Mouse (Mus musculus) heart, embryonic 11.5 days (tissue): ENCODE results near the gene Palb2. TPM values are rescaled to one million over a fixed set of nuclear protein-coding genes. Genes with fewer than 3 reads are reported as not detected.
"Not testable (repeated sequence)": the region's sequence is repeated elsewhere in the genome, so short reads cannot be mapped to it uniquely, and the experiment has no call there.

ENCODE experiments used
- ATAC-seq: fragments of 200-750 bp; cut with Nextera tagmentation; replicated peaks from 2 replicates; pipeline ENCODE4 v1.8.0; 2017; ENCODE audit warnings: moderate library complexity; ENCODE audit not compliant: insufficient number of reproducible peaks, low FRiP score, low TSS enrichment
- H3K27ac ChIP-seq: fragments of 300-500 bp; sonication (generic); 2 replicates; pipeline ENCODE4 v1.5.1; 2014; ENCODE audit warnings: mild to moderate bottlenecking, low read depth, low read length
- H3K27me3 ChIP-seq: fragments of 300-500 bp; sonication (generic); 2 replicates; pipeline ENCODE4 v1.6.1; 2014; ENCODE audit warnings: mild to moderate bottlenecking, low read length, mixed read lengths; ENCODE audit not compliant: control insufficient read depth, insufficient read depth
- H3K36me3 ChIP-seq: fragments of 300-500 bp; sonication (generic); 2 replicates; pipeline ENCODE4 v1.6.1; 2014; ENCODE audit warnings: mild to moderate bottlenecking, low read length, moderate library complexity, mixed read lengths; ENCODE audit not compliant: control insufficient read depth, insufficient read depth
- H3K4me1 ChIP-seq: fragments of 300-500 bp; sonication (generic); 2 replicates; pipeline ENCODE4 v1.6.1; 2014; ENCODE audit warnings: low read length; ENCODE audit not compliant: control insufficient read depth, insufficient read depth
- H3K4me2 ChIP-seq: fragments of 300-500 bp; sonication (generic); 2 replicates; pipeline ENCODE4 v1.6.1; 2014; ENCODE audit warnings: mild to moderate bottlenecking, moderate library complexity
- H3K4me3 ChIP-seq: fragments of 300-500 bp; sonication (generic); 2 replicates; pipeline ENCODE4 v1.5.1; 2014; ENCODE audit warnings: low read depth, low read length
- H3K9ac ChIP-seq: fragments of 300-500 bp; sonication (generic); 2 replicates; pipeline ENCODE4 v1.6.1; 2014; ENCODE audit warnings: mild to moderate bottlenecking, low read depth, low read length, moderate library complexity
- H3K9me3 ChIP-seq: fragments of 300-500 bp; sonication (generic); replicated peaks from 2 replicates; pipeline ENCODE4 v1.6.1; 2016; ENCODE audit warnings: low read length; ENCODE audit not compliant: control insufficient read depth
- WGBS: fragments of 180-500 bp; shearing (Covaris S2); extraction: QIAGEN DNeasy Blood & Tissue Kit; methylation state at CpG from one replicate; pipeline ENCODE4 v1.1.7; 2014; ENCODE audit not compliant: insufficient replicate concordance; 5-methylcytosine and 5-hydroxymethylcytosine counted together
- polyA plus RNA-seq: library from polyadenylated mRNA; unstranded; fragments of >200 nt; fragmentation: Nextera tagmentation; extraction: Ambion mirVana; gene quantifications from 2 replicates; pipeline ENCODE4 v1.2.1, GENCODE M21; 2014

Gene Palb2
- polyA plus RNA-seq, 1 experiment from 2014 or later = 13.9 TPM

DNA sequence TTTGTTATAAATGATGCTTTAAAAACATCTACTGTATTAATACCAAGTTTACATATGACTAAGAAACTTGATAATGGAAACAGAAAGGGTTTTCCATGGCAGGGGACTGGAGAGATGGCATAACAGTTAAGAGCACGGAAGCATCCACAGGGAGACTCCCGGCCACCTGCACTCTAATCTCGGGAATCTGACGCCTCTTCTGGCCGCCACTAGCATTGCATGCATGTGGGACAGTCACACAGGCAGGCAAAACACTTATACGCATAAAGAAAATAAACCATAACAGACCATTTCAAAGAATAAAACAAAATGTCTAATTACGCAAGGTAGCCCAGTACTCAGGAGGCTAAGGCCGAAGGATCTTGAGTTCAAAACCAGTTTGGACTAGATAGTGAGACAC is 7.1 kb downstream of the Palb2 start:
- H3K27ac ChIP-seq = no peak overlapping the region
- H3K9ac ChIP-seq = no peak overlapping the region
- H3K4me1 ChIP-seq = no peaks in the 10 kb centered on the region
- H3K4me3 ChIP-seq = no peak overlapping the region
- no peak overlapping the region for H3K4me2 ChIP-seq
- H3K27me3 ChIP-seq = no peaks in the 10 kb centered on the region
- H3K9me3 ChIP-seq = no peaks in the 10 kb centered on the region
- WGBS = 72% methylated on average over 8 of the region's 8 CpGs
- peaks cover 10% of the 10 kb centered on the region; the same call in 1 of the 2 replicates for H3K36me3 ChIP-seq
- ATAC-seq = no peak

DNA sequence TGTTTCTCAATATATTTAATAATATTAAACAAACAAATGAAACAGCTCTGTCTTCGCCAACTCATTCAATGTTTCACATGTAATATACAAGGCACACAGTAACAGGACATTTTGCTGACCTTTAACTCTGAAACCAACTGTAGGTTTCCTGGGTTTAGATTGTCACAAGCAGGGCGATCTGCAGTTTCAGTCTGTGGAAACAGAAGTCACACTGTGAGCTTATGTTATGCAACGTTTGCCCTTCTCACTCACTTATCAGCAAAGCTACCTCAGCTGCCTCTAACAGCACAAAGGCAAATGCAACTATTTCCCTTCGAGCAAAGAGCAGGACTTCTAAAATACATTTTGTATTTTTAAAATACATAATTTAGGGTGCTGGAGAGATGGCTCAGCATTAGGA is 9.3 kb downstream of the Palb2 start:
- H3K4me2 ChIP-seq = no peak overlapping the region
- 80% methylated on average over 4 of the region's 4 CpGs for WGBS
- no peak overlapping the region for H3K27ac ChIP-seq
- no peak overlapping the region for H3K9ac ChIP-seq
- no peaks in the 10 kb centered on the region for H3K9me3 ChIP-seq
- H3K4me1 ChIP-seq = no peaks in the 10 kb centered on the region
- no peaks in the 10 kb centered on the region for H3K27me3 ChIP-seq
- H3K36me3 ChIP-seq = peaks cover 13% of the 10 kb centered on the region; the same call in 1 of the 2 replicates
- no peak overlapping the region for H3K4me3 ChIP-seq
- no peak for ATAC-seq

DNA sequence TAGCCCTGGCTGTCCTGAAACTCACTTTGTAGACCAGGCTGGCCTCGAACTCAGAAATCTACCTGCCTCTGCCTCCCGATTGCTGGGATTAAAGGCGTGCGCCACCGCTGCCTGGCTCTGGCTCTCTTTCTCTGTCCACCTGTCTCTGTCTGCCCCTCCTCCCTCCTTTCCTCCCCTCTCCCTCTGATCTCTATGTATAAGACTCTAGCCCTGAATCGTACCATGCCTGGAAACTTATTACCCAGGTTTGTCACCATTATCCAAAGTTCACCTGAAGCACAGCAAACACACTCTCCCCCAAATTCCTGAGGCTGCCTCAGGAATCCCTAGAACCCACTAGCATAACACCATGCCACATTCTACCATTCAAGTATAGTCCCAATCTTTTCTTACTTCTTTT is 24.6 kb downstream of the Palb2 start:
- Histone ChIP-seq H3K4me1 (no peaks in the 10 kb centered on the region), H3K9ac (no peak overlapping the region), H3K9me3 (no peaks in the 10 kb centered on the region), H3K4me2 (no peak overlapping the region), H3K27me3 (no peaks in the 10 kb centered on the region), H3K27ac (no peak overlapping the region), H3K4me3 (no peak overlapping the region), H3K36me3 (peaks cover 2% of the 10 kb centered on the region; the same call in 1 of the 2 replicates)
- ATAC-seq = no peak
- WGBS = 97% methylated on average over 6 of the region's 6 CpGs

DNA sequence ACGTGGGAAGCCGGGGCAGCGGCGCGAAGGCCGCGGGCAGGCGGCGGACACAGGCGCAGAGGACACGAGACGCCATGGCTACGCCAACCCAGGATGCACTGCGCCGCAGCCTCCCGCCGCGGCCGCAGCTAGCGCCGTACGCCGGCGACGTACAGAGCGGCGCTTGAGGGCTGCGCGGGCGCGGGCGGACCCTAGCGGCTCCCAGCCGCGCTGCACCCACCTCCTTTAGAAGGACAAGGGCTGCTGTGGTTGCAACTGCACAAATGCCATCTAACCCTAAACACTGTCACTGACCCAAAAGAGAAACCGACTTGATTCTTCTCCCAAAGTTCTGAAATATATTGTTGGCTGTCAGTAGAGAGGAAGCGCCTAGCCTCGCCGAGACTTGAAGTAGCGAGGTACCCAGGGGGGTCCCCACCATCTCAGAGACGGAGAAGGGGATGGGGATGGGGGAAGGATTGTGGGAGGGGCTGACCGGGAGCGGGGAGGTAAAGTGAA is 31.0 kb downstream of the Palb2 start, which contains the start of gene Ndufab1:
TSS of gene Ndufab1 (minus strand) at position 140 of the 498 bp plus-strand sequence.
- Histone ChIP-seq H3K4me1 (peaks cover 11% of the 10 kb centered on the region), H3K9ac (peak within 1 kb of the TSS; percentile 89), H3K27me3 (no peaks in the 10 kb centered on the region), H3K4me3 (peak within 1 kb of the TSS; percentile 73), H3K4me2 (peak within 1 kb of the TSS; percentile 93), H3K36me3 (peaks cover 8% of the 10 kb centered on the region), H3K9me3 (no peaks in the 10 kb centered on the region), H3K27ac (peak within 1 kb of the TSS; percentile 62; the same call in 1 of the 2 replicates)
- WGBS = under 1% methylated on average over 36 of the region's 43 CpGs
- peak; percentile 98 for ATAC-seq

DNA sequence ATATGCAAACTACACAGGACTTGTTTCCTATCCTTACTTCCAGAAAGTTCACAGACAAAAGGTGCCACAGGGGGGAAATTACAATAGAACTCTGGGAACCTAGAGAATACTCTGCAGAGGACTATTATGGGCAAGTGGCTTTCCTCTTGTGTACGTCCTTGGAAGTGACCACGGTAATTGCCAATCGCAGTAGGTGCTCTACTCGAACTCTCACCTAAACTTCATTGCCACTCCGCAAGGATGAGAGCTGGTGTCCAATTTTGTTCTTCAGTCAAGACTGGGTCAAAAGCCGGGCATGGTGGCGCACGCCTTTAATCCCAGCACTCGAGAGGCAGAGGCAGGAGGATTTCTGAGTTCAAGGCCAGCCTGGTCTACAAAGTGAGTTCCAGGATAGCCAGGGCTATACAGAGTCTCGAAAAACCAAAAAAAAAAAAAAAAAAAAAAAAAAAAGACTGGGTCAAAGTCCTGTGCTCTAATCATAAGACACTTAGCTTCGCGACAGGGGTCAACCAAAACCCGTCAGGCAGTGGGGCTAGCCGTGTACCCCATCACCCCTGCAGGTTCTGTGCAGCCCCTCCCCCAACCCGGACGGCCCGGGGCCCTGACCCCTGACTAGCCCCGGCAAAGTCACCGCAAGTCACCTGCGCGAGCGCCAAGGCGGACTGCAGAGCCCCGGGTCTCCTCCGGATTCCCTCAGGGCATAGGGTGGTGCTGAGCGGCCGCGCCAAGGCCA is 31.6 kb downstream of the Palb2 start:
- WGBS = 4% methylated on average over 25 of the region's 28 CpGs
- Histone ChIP-seq H3K4me1 (peaks cover 11% of the 10 kb centered on the region), H3K4me2 (peak overlapping the region; percentile 93), H3K4me3 (peak overlapping the region; percentile 73), H3K27ac (peak overlapping the region; percentile 62; the same call in 1 of the 2 replicates), H3K9ac (peak overlapping the region; percentile 89), H3K36me3 (peaks cover 14% of the 10 kb centered on the region)
- H3K9me3 ChIP-seq, H3K27me3 ChIP-seq: not testable (repeated sequence)
- ATAC-seq = peak; percentile 67

DNA sequence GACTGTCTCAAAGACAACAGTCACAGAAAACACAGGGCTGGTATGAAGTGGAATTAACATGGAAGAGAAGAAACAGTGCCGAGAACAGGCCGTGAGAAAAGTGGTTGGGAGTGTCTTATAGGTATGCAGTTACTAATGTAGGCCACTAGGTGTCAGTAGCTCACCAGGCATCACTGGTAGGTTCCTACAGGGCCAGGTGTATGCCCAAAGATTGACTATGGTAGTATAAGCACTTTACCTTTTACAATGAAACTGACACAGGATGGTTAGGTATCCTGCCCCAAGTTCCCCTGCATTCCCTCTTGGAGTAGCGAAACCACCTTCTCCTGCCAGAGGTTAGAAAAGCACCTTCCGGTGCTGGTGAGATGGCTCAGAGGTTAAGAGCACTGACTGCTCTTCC is 33.6 kb downstream of the Palb2 start:
- WGBS = 71% methylated on average over 4 of the region's 4 CpGs
- H3K27me3 ChIP-seq = no peaks in the 10 kb centered on the region

DNA sequence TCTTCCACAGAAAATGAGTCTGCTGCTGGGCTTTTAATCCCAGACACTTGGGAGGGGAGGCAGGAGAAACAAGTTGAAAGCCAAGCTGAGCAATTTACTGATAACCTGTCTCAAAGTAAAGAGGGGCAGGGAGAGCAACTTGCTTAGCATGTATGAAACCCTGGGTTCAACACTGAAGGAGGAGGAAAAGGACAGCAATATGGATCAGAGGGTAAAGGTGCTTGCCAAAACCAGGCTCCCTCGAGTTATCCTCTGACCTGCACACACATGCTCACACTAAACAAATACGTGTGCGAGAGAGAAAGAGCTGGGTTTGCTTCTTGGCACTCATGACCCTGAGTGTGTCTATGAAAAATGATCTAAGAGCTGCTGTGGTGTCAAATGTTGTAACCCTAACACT is 34.8 kb downstream of the Palb2 start:
- 93% methylated on average over 3 of the region's 3 CpGs for WGBS
- H3K9ac ChIP-seq = no peak overlapping the region
- ATAC-seq = no peak
- peaks cover 11% of the 10 kb centered on the region for H3K4me1 ChIP-seq
- H3K27me3 ChIP-seq = no peaks in the 10 kb centered on the region
- no peaks in the 10 kb centered on the region for H3K9me3 ChIP-seq
- no peak overlapping the region for H3K4me2 ChIP-seq
- no peak overlapping the region for H3K4me3 ChIP-seq
- peaks cover 32% of the 10 kb centered on the region for H3K36me3 ChIP-seq
- no peak overlapping the region for H3K27ac ChIP-seq

More for the DNA sequence above, 33.6 kb downstream of the Palb2 start:
- H3K9me3 ChIP-seq = no peaks in the 10 kb centered on the region
- H3K36me3 ChIP-seq = peaks cover 32% of the 10 kb centered on the region
- no peak overlapping the region for H3K4me3 ChIP-seq
- no peak for ATAC-seq
- H3K9ac ChIP-seq = no peak overlapping the region
- no peak overlapping the region for H3K27ac ChIP-seq
- H3K4me1 ChIP-seq = peaks cover 11% of the 10 kb centered on the region
- no peak overlapping the region for H3K4me2 ChIP-seq

DNA sequence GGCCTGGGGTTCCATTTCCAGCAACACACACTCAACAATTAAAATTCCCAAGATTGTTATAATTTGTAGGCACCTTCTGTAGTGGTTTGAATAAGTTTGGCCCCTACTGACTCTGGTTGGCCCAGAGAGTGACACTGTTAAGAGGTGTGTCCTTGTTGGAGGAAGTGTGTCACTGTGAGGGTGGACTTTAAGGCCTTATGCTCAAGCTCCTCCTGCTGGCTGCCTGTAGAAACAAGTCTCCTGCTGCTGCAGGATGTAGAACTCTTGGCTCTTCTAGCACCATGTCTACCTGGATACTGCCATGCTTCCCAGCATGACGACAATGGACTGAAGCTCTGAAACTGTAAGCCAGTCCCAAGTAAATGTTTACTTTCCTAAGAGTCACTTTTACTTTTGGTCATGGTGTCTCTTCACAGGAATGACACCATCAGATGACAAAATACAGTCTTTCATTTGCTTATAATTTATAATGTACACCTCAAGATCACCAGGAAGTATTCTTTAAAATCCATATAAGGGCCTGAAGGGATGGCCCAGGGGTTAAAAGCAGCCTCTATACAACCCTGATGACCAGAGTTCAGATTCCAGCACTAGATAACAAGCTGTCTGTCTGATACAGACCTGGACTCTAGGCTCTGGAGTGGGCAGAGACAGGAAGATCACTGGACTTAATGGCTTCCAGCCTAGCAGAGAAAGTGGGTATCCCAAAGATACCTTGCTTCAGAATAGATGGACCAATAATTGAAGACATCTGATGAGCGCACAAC is 38.0 kb downstream of the Palb2 start:
- WGBS = 93% methylated on average over 2 of the region's 2 CpGs
- no peak for ATAC-seq

More for the DNA sequence above, 38.0 kb downstream of the Palb2 start:
- no peak overlapping the region for H3K9ac ChIP-seq
- no peaks in the 10 kb centered on the region for H3K9me3 ChIP-seq
- no peaks in the 10 kb centered on the region for H3K27me3 ChIP-seq
- 0 out of 2 replicates have a peak, but pooled peaks cover under 1% of the 10 kb centered on the region for H3K4me1 ChIP-seq
- H3K27ac ChIP-seq = no peak overlapping the region
- no peak overlapping the region for H3K4me2 ChIP-seq
- H3K4me3 ChIP-seq = no peak overlapping the region
- peaks cover 45% of the 10 kb centered on the region for H3K36me3 ChIP-seq
